Mouse (Mus musculus) liver, postnatal 0 days (tissue): ENCODE measurements around the gene 4930432K21Rik.

Experiments used
- CTCF ChIP-seq: sonication (generic); IDR thresholded peaks from 2 replicates; pipeline ENCODE4 v1.5.1; 2016; ENCODE audit warnings: antibody characterized with exemption, low read depth
- EP300 ChIP-seq: IDR thresholded peaks from 2 replicates; pipeline ENCODE4 v1.6.1; 2016; ENCODE audit warnings: antibody characterized with exemption, low read depth, mild to moderate bottlenecking

GRCm38 (mm10) chr8:84157620-84158019, 9.8 kb downstream of the 4930432K21Rik start:
- TF ChIP-seq EP300 (no peak), CTCF (no peak)
